Mouse (Mus musculus) ES-Bruce4 (cell line): Measurements from ENCODE around the gene Hoxd12. TPM values are rescaled to one million over a fixed set of nuclear protein-coding genes. Genes with fewer than 3 reads are reported as not detected.

Experiments used
- H3K27ac ChIP-seq: 2 replicates; pipeline ENCODE4 v1.5.1; 2012; ENCODE audit warnings: low read length, inconsistent platforms; ENCODE audit not compliant: insufficient read depth
- H3K27me3 ChIP-seq: 2 replicates; pipeline ENCODE4 v1.6.1; 2012; ENCODE audit warnings: mild to moderate bottlenecking, low read length, inconsistent platforms; ENCODE audit not compliant: control insufficient read depth, poor library complexity, insufficient read depth, severe bottlenecking
- H3K36me3 ChIP-seq: 2 replicates; pipeline ENCODE4 v1.6.1; 2012; ENCODE audit warnings: inconsistent platforms, mild to moderate bottlenecking, low read length, moderate library complexity; ENCODE audit not compliant: control insufficient read depth, poor library complexity, insufficient read depth, severe bottlenecking
- H3K4me1 ChIP-seq: one replicate; pipeline ENCODE4 v1.8.1; 2011; ENCODE audit warnings: low read length; ENCODE audit not compliant: control insufficient read depth, insufficient read depth
- H3K4me3 ChIP-seq: 2 replicates; pipeline ENCODE4 v1.5.1; 2011; ENCODE audit warnings: low read depth, mild to moderate bottlenecking, low read length
- H3K9ac ChIP-seq: 2 replicates; pipeline ENCODE4 v1.6.1; 2012; ENCODE audit warnings: low read depth, mild to moderate bottlenecking, inconsistent platforms; ENCODE audit not compliant: poor library complexity, severe bottlenecking
- H3K9me3 ChIP-seq: replicated peaks from 2 replicates; pipeline ENCODE4 v1.6.1; 2012; ENCODE audit warnings: mild to moderate bottlenecking, low read length, inconsistent platforms; ENCODE audit not compliant: control insufficient read depth, poor library complexity, insufficient read depth, severe bottlenecking
- CTCF ChIP-seq: IDR thresholded peaks from one replicate; pipeline ENCODE4 v1.8.1; 2011; ENCODE audit warnings: low read depth, low read length
- EP300 ChIP-seq: IDR thresholded peaks from 2 replicates; pipeline ENCODE4 v1.6.1; 2011; ENCODE audit warnings: low read depth, low read length; ENCODE audit not compliant: insufficient read depth
- POLR2A ChIP-seq: IDR thresholded peaks from one replicate; pipeline ENCODE4 v1.8.1; 2011; ENCODE audit warnings: low read length; ENCODE audit not compliant: insufficient read depth
- polyA plus RNA-seq: library from polyadenylated mRNA; stranded (reverse); fragments of >200 nt; gene quantifications from 2 replicates; pipeline ENCODE4 v1.2.4, GENCODE M21; 2011; ENCODE audit warnings: low read depth; ENCODE audit not compliant: missing spikeins, insufficient read depth, insufficient read length

Gene Hoxd12
- polyA plus RNA-seq, 1 experiment, result not detected

GRCm38 (mm10) chr2:74703720-74704392 is 29.0 kb downstream of the Hoxd12 start:
- Histone ChIP-seq H3K4me1 (no peaks in the 10 kb centered on the region), H3K9me3 (no peaks in the 10 kb centered on the region), H3K36me3 (no peaks in the 10 kb centered on the region), H3K27me3 (peaks cover 59% of the 10 kb centered on the region), H3K9ac (no peak overlapping the region), H3K27ac (no peak overlapping the region), H3K4me3 (no peak overlapping the region)
- no peak for TF ChIP-seq POLR2A
- no peak for TF ChIP-seq EP300
- TF ChIP-seq CTCF, result no peak

DNA sequence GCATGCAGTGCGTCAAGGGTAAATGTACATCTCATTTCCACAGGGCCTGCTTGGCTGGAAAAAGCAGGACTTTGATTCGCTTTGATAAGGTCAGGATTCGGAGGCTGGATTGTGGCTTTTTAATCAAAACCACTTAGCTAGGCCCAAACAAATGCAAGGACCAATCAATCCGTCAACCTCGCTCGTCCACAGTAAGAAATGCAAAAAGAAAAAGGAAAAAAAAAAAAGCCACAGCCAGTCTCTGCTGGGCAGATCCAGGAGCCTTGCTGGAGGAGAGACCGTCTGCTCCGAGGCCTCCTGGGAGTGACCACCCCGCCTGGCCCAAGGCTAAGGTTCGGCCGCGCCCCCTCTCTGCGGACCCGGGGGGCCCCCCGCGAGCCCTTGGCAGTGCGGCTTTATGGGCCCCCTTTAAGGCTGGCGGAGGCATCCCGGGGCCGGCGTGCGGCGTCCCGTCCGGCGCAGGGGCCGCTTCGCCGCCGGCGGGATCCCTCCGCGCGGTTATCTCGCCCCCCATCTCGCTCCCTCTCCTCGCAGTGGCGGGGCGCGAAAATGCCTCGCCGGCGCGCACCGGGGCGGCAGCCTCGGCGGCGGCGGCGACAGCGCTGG is 29.7 kb downstream of the Hoxd12 start, which contains the start of gene Hoxd8:
Gene Hoxd8 (plus strand): TSS at position 223 of the 606 bp plus-strand sequence.
- H3K4me3 ChIP-seq, result peak within 1 kb of the TSS; percentile 61
- H3K27me3 ChIP-seq, result peaks cover 56% of the 10 kb centered on the region
- TF ChIP-seq CTCF (no peak), POLR2A (no peak)
- no peaks in the 10 kb centered on the region for H3K4me1 ChIP-seq
- no peaks in the 10 kb centered on the region for H3K9me3 ChIP-seq
- peak within 1 kb of the TSS; percentile 97 for H3K9ac ChIP-seq
- H3K36me3 ChIP-seq, result no peaks in the 10 kb centered on the region
- no peak within 1 kb of the TSS for H3K27ac ChIP-seq

DNA sequence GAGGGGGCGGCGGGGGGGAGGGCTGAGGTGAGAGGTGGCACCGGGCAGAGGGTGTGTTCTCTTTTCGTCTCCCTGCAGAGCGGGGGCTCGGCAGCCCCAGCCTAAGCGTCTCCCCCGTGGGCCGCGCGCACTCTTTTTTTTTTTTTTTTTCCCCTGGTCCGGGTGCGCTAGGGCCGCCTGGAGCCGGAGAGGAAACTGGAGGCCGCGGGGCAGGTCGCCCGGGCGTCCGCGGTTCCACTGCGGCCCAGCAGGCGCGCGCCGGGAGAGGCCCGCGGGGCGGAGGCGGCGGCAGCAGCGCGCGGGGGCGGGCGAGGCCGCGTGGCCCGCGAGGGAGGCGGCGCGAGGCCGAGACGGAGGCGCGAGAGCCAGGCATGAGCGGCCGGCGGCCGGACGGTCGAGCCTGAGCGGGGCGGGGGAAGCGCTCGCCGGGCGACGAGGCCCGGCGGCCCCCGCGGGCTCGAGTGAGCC is 30.2 kb downstream of the Hoxd12 start:
- TF ChIP-seq POLR2A (no peak), EP300 (no peak), CTCF (no peak)
- H3K4me1 ChIP-seq, result no peaks in the 10 kb centered on the region
- peaks cover 55% of the 10 kb centered on the region for H3K27me3 ChIP-seq
- H3K9ac ChIP-seq, result peak overlapping the region; percentile 97
- no peaks in the 10 kb centered on the region for H3K9me3 ChIP-seq
- H3K36me3 ChIP-seq, result no peaks in the 10 kb centered on the region
- peak overlapping the region; percentile 61 for H3K4me3 ChIP-seq
- H3K27ac ChIP-seq, result no peak overlapping the region

DNA sequence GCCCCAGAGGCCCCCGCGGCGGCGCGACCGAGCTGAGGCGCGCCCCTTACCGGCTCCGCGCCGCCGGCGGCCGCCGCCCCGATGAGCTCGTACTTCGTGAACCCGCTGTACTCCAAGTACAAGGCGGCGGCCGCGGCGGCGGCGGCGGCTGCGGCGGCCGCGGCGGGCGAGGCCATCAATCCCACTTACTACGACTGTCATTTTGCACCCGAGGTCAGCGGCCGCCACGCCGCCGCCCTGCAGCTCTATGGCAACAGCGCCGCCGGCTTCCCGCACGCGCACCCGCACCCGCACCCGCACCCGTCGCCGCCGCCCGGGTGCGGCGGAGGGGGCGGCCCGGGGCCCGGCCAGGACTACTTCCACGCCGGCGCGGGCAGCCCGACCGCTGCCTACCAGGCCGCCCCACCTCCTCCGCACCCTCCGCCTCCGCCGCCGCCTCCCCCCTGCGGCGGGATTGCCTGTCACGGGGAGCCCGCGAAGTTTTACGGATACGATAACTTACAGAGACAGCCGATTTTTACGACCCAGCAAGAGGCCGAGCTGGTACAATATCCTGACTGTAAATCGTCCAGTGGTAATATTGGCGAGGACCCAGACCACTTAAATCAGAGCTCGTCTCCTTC is 30.8 kb downstream of the Hoxd12 start:
- peak overlapping the region; percentile 55; the same call in 1 of the 2 replicates for H3K4me3 ChIP-seq
- H3K9me3 ChIP-seq, result no peaks in the 10 kb centered on the region
- H3K27me3 ChIP-seq, result peaks cover 58% of the 10 kb centered on the region
- no peaks in the 10 kb centered on the region for H3K36me3 ChIP-seq
- H3K4me1 ChIP-seq, result no peaks in the 10 kb centered on the region
- peak overlapping the region; percentile 97 for H3K9ac ChIP-seq
- no peak overlapping the region for H3K27ac ChIP-seq
- TF ChIP-seq CTCF, result no peak
- TF ChIP-seq POLR2A, result no peak
- TF ChIP-seq EP300, result no peak

DNA sequence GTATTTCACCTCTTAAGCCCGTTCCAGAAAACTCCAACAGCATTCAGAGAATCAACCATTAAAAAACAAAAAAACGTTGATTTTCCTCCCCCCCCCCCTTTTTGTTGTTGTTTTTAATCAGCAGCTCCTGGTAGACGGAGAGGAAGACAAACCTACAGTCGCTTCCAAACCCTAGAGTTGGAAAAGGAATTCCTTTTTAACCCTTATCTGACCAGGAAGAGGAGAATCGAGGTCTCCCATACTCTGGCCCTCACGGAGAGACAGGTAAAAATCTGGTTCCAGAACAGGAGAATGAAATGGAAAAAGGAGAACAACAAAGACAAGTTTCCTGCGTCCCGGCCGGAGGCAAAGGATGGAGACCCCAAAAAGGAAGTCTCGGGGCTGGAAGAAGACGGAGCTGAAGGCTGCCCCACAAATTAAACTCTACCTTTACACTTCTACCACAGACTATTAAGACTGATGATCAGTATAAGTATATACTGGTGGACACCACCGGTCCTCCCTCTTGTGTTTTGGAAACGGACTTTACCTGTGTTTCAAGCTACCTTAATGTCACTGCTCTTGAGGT is 31.7 kb downstream of the Hoxd12 start:
- no peak for TF ChIP-seq EP300
- TF ChIP-seq CTCF, result no peak
- no peak for TF ChIP-seq POLR2A
- Histone ChIP-seq H3K4me1 (no peaks in the 10 kb centered on the region), H3K27me3 (peaks cover 61% of the 10 kb centered on the region), H3K4me3 (no peak overlapping the region), H3K9ac (no peak overlapping the region), H3K9me3 (no peaks in the 10 kb centered on the region), H3K36me3 (no peaks in the 10 kb centered on the region), H3K27ac (no peak overlapping the region)

- H3K27ac ChIP-seq, result no peak overlapping the region
- H3K9ac ChIP-seq, result no peak overlapping the region
- H3K27me3 ChIP-seq, result peaks cover 72% of the 10 kb centered on the region
- H3K4me1 ChIP-seq, result no peaks in the 10 kb centered on the region
- H3K36me3 ChIP-seq, result no peaks in the 10 kb centered on the region
- H3K9me3 ChIP-seq, result no peaks in the 10 kb centered on the region
- TF ChIP-seq EP300, result no peak
- TF ChIP-seq CTCF, result no peak
- no peak for TF ChIP-seq POLR2A
- no peak overlapping the region for H3K4me3 ChIP-seq
Observed at GRCm38 (mm10) chr2:74707599-74707998, 32.8 kb downstream of the Hoxd12 start.
